Mouse (Mus musculus) embryonic fibroblast, embryonic 13.5 days (primary cell): ENCODE data around the gene A030005L19Rik. TPM values are rescaled to one million over a fixed set of nuclear protein-coding genes. Genes with fewer than 3 reads are reported as not detected.
"Not testable (repeated sequence)": the region's sequence is repeated elsewhere in the genome, so short reads cannot be mapped to it uniquely, and the experiment has no call there.

ENCODE experiments used
- H3K27ac ChIP-seq: 2 replicates; pipeline ENCODE4 v1.5.1; 2012; ENCODE audit warnings: low read length, control low read depth, inconsistent platforms; ENCODE audit not compliant: insufficient read depth
- H3K4me1 ChIP-seq: 2 replicates; pipeline ENCODE4 v1.6.1; 2011; ENCODE audit warnings: low read length; ENCODE audit not compliant: control insufficient read depth, insufficient read depth
- H3K4me3 ChIP-seq: 2 replicates; pipeline ENCODE4 v1.5.1; 2011; ENCODE audit warnings: mild to moderate bottlenecking, control low read depth, low read length; ENCODE audit not compliant: insufficient read depth
- CTCF ChIP-seq: IDR thresholded peaks from 2 replicates; pipeline ENCODE4 v1.5.1; 2011; ENCODE audit warnings: mild to moderate bottlenecking, control low read depth, low read length, moderate library complexity, borderline replicate concordance; ENCODE audit not compliant: insufficient read depth
- POLR2A ChIP-seq: IDR thresholded peaks from 2 replicates; pipeline ENCODE4 v1.6.1; 2011; ENCODE audit warnings: low read depth, mild to moderate bottlenecking, control low read depth, low read length, moderate library complexity
- polyA plus RNA-seq: library from polyadenylated mRNA; stranded (reverse); fragments of >200 nt; gene quantifications from 2 replicates; pipeline ENCODE4 v1.2.4, GENCODE M21; 2011; ENCODE audit warnings: low read depth; ENCODE audit not compliant: missing spikeins, insufficient read length

The A030005L19Rik gene
- polyA plus RNA-seq, 1 experiment: 1.1 TPM

DNA sequence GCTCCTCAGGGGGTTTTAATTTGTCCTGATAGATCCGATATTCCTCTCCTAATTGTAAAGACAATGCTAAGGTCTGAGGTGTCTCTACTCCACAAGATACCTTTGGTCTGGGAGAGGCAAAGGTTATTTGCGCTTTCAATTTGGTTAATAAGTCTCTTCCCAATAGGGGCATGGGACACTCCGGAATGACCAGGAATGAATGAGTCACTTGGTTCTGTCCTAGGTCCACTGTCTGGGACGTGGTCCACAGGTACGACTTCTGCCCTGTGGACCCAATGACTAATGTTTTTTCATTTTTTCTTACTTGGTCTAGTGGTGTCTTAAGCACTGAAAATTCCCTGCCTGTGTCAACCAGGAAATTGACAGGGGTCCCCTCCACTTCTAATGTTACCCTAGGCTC lies 25.5 kb downstream of the A030005L19Rik start:
- no peak overlapping the region for H3K27ac ChIP-seq
- no peak overlapping the region for H3K4me3 ChIP-seq
- TF ChIP-seq CTCF (no peak), POLR2A (no peak)
- H3K4me1 ChIP-seq: no peaks in the 10 kb centered on the region

DNA sequence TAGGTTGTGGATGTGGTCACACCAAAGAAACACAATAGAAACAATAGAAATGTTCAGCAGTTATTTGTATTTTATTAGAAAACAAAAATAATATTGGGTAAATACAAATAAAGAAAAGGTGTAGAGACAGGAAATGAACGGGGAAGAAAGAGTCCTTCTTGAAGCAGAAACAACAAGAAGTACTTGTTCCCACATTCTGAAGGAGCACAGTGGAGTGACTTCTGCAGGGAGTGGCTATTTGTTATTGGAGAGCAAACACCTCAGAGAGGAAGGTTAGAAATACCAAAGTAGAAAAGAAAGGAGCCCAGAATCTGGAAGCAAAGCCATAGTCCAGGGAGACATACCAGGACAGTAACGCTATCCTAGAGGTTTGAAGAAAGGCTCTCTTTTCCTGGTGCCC lies 29.4 kb downstream of the A030005L19Rik start:
- not testable (repeated sequence) for H3K27ac ChIP-seq, H3K4me1 ChIP-seq, H3K4me3 ChIP-seq

DNA sequence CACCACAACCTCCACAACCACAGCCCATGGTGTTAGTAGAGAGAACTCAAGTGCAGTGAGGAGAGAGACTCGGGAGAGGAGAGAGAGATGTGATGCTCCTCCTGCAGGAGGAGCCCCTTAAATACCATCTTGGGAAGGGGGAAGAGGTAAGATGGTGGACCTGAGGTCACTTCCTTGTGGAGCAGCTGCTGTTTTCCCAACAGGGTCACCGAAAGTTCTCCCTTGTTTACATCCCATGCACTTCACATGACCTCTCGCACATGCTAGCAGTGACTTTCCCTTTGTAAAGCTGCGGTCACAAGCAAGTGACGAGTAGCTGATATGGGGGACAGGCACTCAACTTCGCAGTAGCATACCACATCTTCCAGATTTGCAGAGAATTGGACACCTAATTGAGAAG lies 30.2 kb downstream of the A030005L19Rik start, which contains the start of gene A030003K21Rik:
A030003K21Rik (minus strand) TSS at position 94 of the 400 bp plus-strand sequence.
- H3K27ac ChIP-seq, H3K4me1 ChIP-seq, H3K4me3 ChIP-seq: not testable (repeated sequence)

DNA sequence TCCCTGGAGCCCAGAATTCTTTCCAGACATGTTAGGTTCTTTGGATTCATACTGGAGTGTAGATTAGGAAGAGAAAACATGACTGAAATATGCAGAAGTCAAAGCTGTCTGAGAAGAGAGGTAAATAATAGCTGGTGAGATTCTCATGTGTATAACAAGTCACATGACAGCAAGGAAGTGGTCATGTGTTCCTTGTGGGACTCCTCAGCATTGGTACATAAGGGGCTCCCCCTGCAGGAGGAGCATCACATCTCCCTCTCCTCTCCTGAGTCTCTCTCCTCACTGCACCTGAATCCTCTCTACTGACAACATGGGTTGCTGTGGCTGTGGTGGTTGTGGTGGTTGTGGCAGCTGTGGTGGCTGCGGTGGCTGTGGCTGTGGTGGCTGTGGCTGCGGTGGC lies 32.9 kb downstream of the A030005L19Rik start:
- H3K4me3 ChIP-seq: not testable (repeated sequence)

DNA sequence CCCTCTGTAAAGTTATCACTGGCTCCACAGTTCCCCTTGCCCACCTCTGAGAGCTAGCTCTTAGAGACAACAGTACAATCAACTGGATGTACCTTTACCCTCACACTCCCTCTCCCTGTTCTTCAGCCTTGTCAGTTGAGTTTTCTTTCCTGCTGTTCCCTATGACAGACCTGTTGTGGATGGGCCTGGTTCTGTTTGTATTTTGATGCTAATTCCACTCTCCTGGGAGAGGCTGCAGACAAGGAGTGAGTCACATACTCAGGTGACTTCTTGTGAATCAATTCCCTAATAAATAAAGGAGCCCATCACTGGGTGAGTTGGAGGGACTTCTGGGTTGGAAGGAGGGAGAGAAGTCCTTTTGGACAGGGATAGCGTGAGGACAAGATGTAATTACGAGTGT lies 35.5 kb downstream of the A030005L19Rik start:
- Histone ChIP-seq H3K4me3 (no peak overlapping the region), H3K4me1 (no peaks in the 10 kb centered on the region), H3K27ac (no peak overlapping the region)
- TF ChIP-seq CTCF (no peak), POLR2A (no peak)

More for the DNA sequence above, 32.9 kb downstream of the A030005L19Rik start:
- H3K27ac ChIP-seq, H3K4me1 ChIP-seq: not testable (repeated sequence)

DNA sequence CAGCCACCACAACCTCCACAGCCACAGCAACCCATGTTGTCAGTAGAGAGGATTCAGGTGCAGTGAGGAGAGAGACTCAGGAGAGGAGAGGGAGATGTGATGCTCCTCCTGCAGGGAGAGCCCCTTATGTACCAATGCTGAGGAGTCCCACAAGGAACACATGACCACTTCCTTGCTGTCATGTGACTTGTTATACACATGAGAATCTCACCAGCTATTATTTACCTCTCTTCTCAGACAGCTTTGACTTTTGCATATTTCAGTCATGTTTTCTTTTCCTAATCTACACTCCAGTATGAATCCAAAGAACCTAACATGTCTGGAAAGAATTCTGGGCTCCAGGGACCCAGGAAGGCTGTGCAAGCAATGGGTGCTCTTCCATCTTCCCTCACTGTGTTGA lies 42.8 kb downstream of the A030005L19Rik start, which contains the start of gene Gm7544:
Gm7544 (minus strand) TSS at position 101 of the 400 bp plus-strand sequence.
- not testable (repeated sequence) for H3K4me3 ChIP-seq, H3K27ac ChIP-seq, H3K4me1 ChIP-seq

DNA sequence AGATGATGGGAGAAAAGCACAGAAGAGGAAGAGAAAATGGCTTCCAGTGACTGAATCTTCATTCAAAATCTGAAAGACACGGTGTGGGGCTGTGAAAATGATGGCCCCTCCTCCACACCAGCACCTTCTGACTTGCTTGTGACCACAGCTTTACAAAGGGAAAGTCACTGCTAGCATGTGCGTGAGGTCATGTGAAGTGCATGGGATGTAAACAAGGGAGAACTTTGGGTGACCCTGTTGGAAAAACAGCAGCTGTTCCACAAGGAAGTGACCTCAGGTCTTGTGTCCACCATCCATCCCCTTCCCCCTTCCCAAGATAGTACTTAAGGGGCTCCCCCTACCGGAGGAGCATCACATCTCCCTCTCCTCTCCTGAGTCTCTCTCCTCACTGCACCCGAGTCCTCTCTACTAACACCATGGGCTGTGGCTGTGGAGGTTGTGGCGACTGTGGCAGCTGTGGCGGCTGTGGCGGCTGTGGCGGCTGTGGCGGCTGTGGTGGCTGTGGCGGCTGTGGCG lies 46.8 kb downstream of the A030005L19Rik start, which contains the start of gene Gm47955:
Gm47955 (plus strand) TSS at position 417 of the 516 bp plus-strand sequence.
- Histone ChIP-seq H3K4me1 (no peaks in the 10 kb centered on the region), H3K4me3 (no peak within 1 kb of the TSS), H3K27ac (no peak within 1 kb of the TSS)
- no peak for TF ChIP-seq POLR2A
- no peak for TF ChIP-seq CTCF

Other genes with a start within 250 kb of the A030005L19Rik start
- gene Mff, start 188.4 kb upstream of the A030005L19Rik start, polyA plus RNA-seq: 131 and 150 TPM in 2 replicates
- gene Tm4sf20, start 144.9 kb upstream of the A030005L19Rik start, polyA plus RNA-seq: not detected in 2 replicates
- gene Gm47791, start 142.1 kb upstream of the A030005L19Rik start, polyA plus RNA-seq: not detected in 2 replicates
- 75.1 and 77.5 TPM in 2 replicates for gene Agfg1, start 73.8 kb upstream of the A030005L19Rik start, polyA plus RNA-seq
- gene A030014E15Rik, start 11.6 kb downstream of the A030005L19Rik start, polyA plus RNA-seq: not detected in 2 replicates
- not detected in 2 replicates for gene Gm6217, start 18.1 kb downstream of the A030005L19Rik start, polyA plus RNA-seq
- not detected in 2 replicates for gene A030003K21Rik, start 30.1 kb downstream of the A030005L19Rik start, polyA plus RNA-seq
- gene Gm7544, start 42.7 kb downstream of the A030005L19Rik start, polyA plus RNA-seq: not detected in 2 replicates
- gene Gm47955, start 47.0 kb downstream of the A030005L19Rik start, polyA plus RNA-seq: not detected in 2 replicates
- gene Gm47959, start 87.2 kb downstream of the A030005L19Rik start, polyA plus RNA-seq: not detected in 2 replicates
- 0.38 and 0.93 TPM in 2 replicates for gene Slc19a3, start 125.1 kb downstream of the A030005L19Rik start, polyA plus RNA-seq
- not detected in 2 replicates for gene Krtap28-10, start 129.2 kb downstream of the A030005L19Rik start, polyA plus RNA-seq
- gene Gm47969, start 131.6 kb downstream of the A030005L19Rik start, polyA plus RNA-seq: not detected in 2 replicates
- not detected in 2 replicates for gene A030005K14Rik, start 146.1 kb downstream of the A030005L19Rik start, polyA plus RNA-seq
- gene Krtap28-13, start 147.6 kb downstream of the A030005L19Rik start, polyA plus RNA-seq: not detected in 2 replicates
- gene Ccl20, start 203.4 kb downstream of the A030005L19Rik start, polyA plus RNA-seq: 11.8 and 12.2 TPM in 2 replicates
- not detected in 2 replicates for gene Daw1, start 246.4 kb downstream of the A030005L19Rik start, polyA plus RNA-seq